Mouse (Mus musculus) fibroblast of lung, adult 2 months (primary cell): Measurements from ENCODE around the gene Olfr491.

Experiments used
- DNase-seq: peaks from one replicate; pipeline ENCODE4 v3.0.0-alpha.2; 2011; ENCODE audit warnings: low read depth

The Olfr491 gene

GRCm38 (mm10) chr7:108313151-108313550 lies at the start of gene Olfr491:
Olfr491 (plus strand) TSS chr7:108313451.
- no peak for DNase-seq

GRCm38 (mm10) chr7:108288834-108289233 lies 24.4 kb upstream of the Olfr491 start, which contains the start of gene Olfr490:
Olfr490 (minus strand) TSS chr7:108288934.
- no peak for DNase-seq

DNA sequence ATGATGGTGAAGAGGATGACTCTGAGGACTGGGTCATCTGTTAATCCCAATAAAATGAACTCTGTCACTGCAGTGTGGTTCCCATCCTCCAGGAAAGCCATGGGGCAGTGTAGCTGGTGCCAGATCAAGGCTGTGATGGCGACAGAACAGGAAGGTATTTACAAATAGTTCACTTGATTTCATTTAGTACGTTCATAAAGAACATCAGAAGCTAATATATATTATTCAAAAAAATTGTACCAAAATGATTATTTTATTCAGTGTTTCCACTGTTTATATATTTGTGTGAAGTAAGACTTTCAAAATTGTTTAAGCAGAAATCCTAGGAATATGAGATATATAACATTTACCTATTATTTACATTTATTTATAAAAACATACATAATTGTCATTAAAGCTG lies 10.3 kb downstream of the Olfr491 start, which contains the start of gene Olfr492:
Olfr492 (minus strand) TSS at position 101 of the 400 bp plus-strand sequence.
- no peak for DNase-seq

DNA sequence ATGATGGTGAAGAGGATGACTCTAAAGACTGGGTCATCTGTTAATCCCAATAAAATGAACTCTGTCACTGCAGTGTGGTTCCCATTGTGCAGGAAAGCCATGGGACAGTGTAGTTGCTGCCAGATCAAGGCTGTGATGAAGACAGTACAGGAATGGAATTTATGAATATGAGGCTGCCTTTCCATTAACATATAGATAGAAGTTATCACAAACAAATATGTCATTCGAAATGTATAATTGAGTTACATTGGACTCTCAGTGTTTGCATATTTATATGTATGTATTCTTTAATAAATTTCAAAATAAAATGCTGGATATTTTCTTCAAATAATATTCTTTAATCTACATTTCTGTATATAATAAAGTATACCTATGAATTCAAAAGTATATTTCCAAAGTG lies 33.6 kb downstream of the Olfr491 start, which contains the start of gene Olfr493:
Olfr493 (minus strand) TSS at position 101 of the 400 bp plus-strand sequence.
- DNase-seq = no peak

- no peak for DNase-seq
Observed at GRCm38 (mm10) chr7:108365035-108365434, 51.8 kb downstream of the Olfr491 start, which contains the start of gene Olfr494. Olfr494 (plus strand) TSS chr7:108365335.
